Mouse (Mus musculus) cerebellum, adult (tissue): ENCODE results near the gene Rrp12.
"Not testable (repeated sequence)": the region's sequence is repeated elsewhere in the genome, so short reads cannot be mapped to it uniquely, and the experiment has no call there.

Experiments
- ATAC-seq: cut with Nextera tagmentation; 2 replicates; pipeline ENCODE4 v1.9.2; 2017; ENCODE audit warnings: mild to moderate bottlenecking, moderate library complexity, mixed read lengths; ENCODE audit not compliant: insufficient number of reproducible peaks, low FRiP score, low TSS enrichment

The Rrp12 gene

GRCm38 (mm10) chr19:41907079-41907760 is 11.2 kb upstream of the Rrp12 start:
- ATAC-seq: no peak

- ATAC-seq: no peak
Measured at GRCm38 (mm10) chr19:41906311-41907078, 10.5 kb upstream of the Rrp12 start.

- no peak for ATAC-seq
Measured at GRCm38 (mm10) chr19:41905246-41905645, 9.3 kb upstream of the Rrp12 start.

GRCm38 (mm10) chr19:41902848-41903593 is 7.0 kb upstream of the Rrp12 start:
- no peak for ATAC-seq

- ATAC-seq: no peak
Measured at GRCm38 (mm10) chr19:41901696-41902095, 5.7 kb upstream of the Rrp12 start.

GRCm38 (mm10) chr19:41900495-41901090 is 4.6 kb upstream of the Rrp12 start:
- ATAC-seq: no peak

GRCm38 (mm10) chr19:41898860-41899259 is 2.9 kb upstream of the Rrp12 start:
- ATAC-seq: no peak

- no peak for ATAC-seq
Measured at GRCm38 (mm10) chr19:41896319-41896711, 342 bp upstream of the Rrp12 start.

- no peak for ATAC-seq
Measured at GRCm38 (mm10) chr19:41894959-41895358, 1.0 kb downstream of the Rrp12 start.

- ATAC-seq: no peak
Measured at GRCm38 (mm10) chr19:41888191-41888590, 7.8 kb downstream of the Rrp12 start.

GRCm38 (mm10) chr19:41883882-41884281 is 12.1 kb downstream of the Rrp12 start:
- no peak for ATAC-seq

GRCm38 (mm10) chr19:41881842-41882241 is 14.1 kb downstream of the Rrp12 start:
- no peak for ATAC-seq

GRCm38 (mm10) chr19:41874356-41874755 is 21.6 kb downstream of the Rrp12 start:
- ATAC-seq: no peak

GRCm38 (mm10) chr19:41872285-41872684 is 23.7 kb downstream of the Rrp12 start:
- no peak for ATAC-seq

- not testable (repeated sequence) for ATAC-seq
Measured at GRCm38 (mm10) chr19:41869946-41870345, 26.0 kb downstream of the Rrp12 start.

GRCm38 (mm10) chr19:41869296-41869695 is 26.7 kb downstream of the Rrp12 start:
- no peak for ATAC-seq

- ATAC-seq: no peak
Measured at GRCm38 (mm10) chr19:41866707-41867106, 29.3 kb downstream of the Rrp12 start.

- ATAC-seq: no peak
Measured at GRCm38 (mm10) chr19:41857816-41858310, 38.1 kb downstream of the Rrp12 start.

- no peak for ATAC-seq
Measured at GRCm38 (mm10) chr19:41857086-41857762, 38.7 kb downstream of the Rrp12 start.

- ATAC-seq: no peak
Measured at GRCm38 (mm10) chr19:41852423-41852822, 43.5 kb downstream of the Rrp12 start.
